Comparison of ENCODE assay signal across 8 mouse cellular contexts in the genomic region with DNA sequence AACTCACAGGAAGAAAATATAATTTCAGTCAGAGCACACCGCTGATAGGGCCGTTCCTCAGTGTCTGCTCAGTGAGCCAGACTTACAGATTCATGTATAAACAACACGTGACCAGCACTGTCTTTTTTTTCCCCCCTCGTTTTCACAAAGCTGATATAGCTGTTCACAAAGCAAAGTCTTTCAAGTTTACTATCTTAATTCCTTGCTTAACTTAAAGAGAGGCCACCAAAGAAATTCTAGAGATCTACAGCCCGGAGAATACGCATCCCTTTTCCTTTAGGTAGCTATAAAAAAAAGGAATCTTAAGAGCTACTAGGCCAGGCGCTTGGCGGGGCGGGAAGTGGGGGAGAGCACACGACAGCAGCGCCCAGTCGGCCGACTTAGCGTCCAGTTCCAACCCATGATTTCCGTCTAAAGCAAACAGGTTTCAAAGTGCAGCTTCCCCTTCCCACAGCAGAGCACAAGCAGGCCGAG. TPM values are rescaled to one million over a fixed set of nuclear protein-coding genes. Genes with fewer than 3 reads are reported as not detected.
DNase-seq lines count a peak whose midpoint lies in the region; ATAC-seq and TF ChIP-seq lines count a peak whose summit lies in the region.

No protein-coding gene starts in this region.

- no peaks in the 10 kb centered on the region for H3K9me3 ChIP-seq in embryonic facial prominence, embryonic 14.5 days (ENCODE audit: control insufficient read depth, low read length)

- WGBS in embryonic facial prominence, embryonic 14.5 days = under 1% methylated on average over 16 of the region's 16 CpGs
- under 1% methylated on average over 16 of the region's 16 CpGs for WGBS in small intestine, adult 2 months

- H3K27ac ChIP-seq in embryonic facial prominence, embryonic 14.5 days (replicated peaks; ENCODE audit: low read depth, low read length) = peak overlapping the region; percentile 98
- peak overlapping the region; percentile 71 for H3K27ac ChIP-seq in small intestine, adult 2 months (ENCODE audit: insufficient read depth, low read depth, low read length)

- H3K4me3 ChIP-seq in embryonic facial prominence, embryonic 14.5 days (ENCODE audit: low read depth, low read length) = peak overlapping the region; percentile 75
- peak overlapping the region; percentile 90 for H3K4me3 ChIP-seq in small intestine, adult 2 months (ENCODE audit: low read depth, low read length)

- H3K36me3 ChIP-seq in embryonic facial prominence, embryonic 14.5 days (ENCODE audit: control insufficient read depth, insufficient read depth, low read length) = no peaks in the 10 kb centered on the region
- no peaks in the 10 kb centered on the region for H3K36me3 ChIP-seq in small intestine, adult 2 months (ENCODE audit: control insufficient read depth, insufficient read depth, low read length)

- no peaks in the 10 kb centered on the region for H3K27me3 ChIP-seq in embryonic facial prominence, embryonic 14.5 days (replicated peaks; ENCODE audit: control insufficient read depth, insufficient read depth, low read length)
- no peaks in the 10 kb centered on the region for H3K27me3 ChIP-seq in small intestine, adult 2 months (ENCODE audit: control insufficient read depth, insufficient read depth, low read length)

- H3K4me2 ChIP-seq in embryonic facial prominence, embryonic 14.5 days (ENCODE audit: low read depth, low read length) = peak overlapping the region; percentile 64

- intact Hi-C loops in heart, postnatal 10 days (cut with DNase I) = loop anchor here (5.0 kb wide), 3 partner anchors 36 to 126 kb away; partner anchors contain the start of genes Fkbp9, Nt5c3 and Vmn1r4
- intact Hi-C loops in left cerebral cortex, postnatal 14 days (cut with DNase I) = no loop called here

- H3K9ac ChIP-seq in embryonic facial prominence, embryonic 14.5 days (ENCODE audit: low read depth, low read length) = peak overlapping the region; percentile 93

- no peak for TF ChIP-seq CTCF in small intestine, adult 2 months (IDR thresholded peaks at IDR 0.05; ENCODE audit: extremely low read depth, insufficient read length, insufficient replicate concordance, low read depth, low read length)

- H3K4me1 ChIP-seq in embryonic facial prominence, embryonic 14.5 days (ENCODE audit: control insufficient read depth, insufficient read depth, low read length) = peaks cover 18% of the 10 kb centered on the region
- peaks cover 7% of the 10 kb centered on the region; the same call in 1 of the 2 replicates for H3K4me1 ChIP-seq in small intestine, adult 2 months (ENCODE audit: control insufficient read depth, insufficient read depth, insufficient read length, low read length)

- DNase-seq in frontal cortex, postnatal 25 days (ENCODE audit: low spot score in 2 of 2) = no peak
- peak; percentile 51 for DNase-seq in T-cell, adult 2 months (ENCODE audit: low spot score)
- peak; percentile 81 for DNase-seq in embryonic facial prominence, embryonic 14.5 days (ENCODE audit: low spot score)
- peak; percentile 50 to 58 for DNase-seq in heart, postnatal 10 days
- peak; percentile 27 to 39 for DNase-seq in left cerebral cortex, postnatal 14 days (ENCODE audit: low spot score in 2 of 2)

- TF ChIP-seq POLR2A in small intestine, adult 2 months (IDR thresholded peaks at IDR 0.05; ENCODE audit: low read depth, low read length) = no peak

- ATAC-seq in frontal cortex, adult (ENCODE audit: low TSS enrichment) = peak; percentile 24
- no peak for ATAC-seq in embryonic facial prominence, embryonic 14.5 days (ENCODE audit: low read depth)
- peak; percentile 37 for ATAC-seq in megakaryocyte progenitor cell, adult 5-6 weeks (replicated peaks; ENCODE audit: poor library complexity)

RNA-seq across cellular contexts. Expression of gene Kbtbd2, which starts 0.9 kb away (rescaled TPM):
- polyA plus RNA-seq in embryonic facial prominence, embryonic 14.5 days (2014; fragmentation: Nextera tagmentation; extraction: Ambion mirVana) = 16.7 TPM in 2 replicates
- total RNA-seq in heart, postnatal 10 days (2021) = 10 to 100 TPM; 38.3 to 43.1 TPM
- total RNA-seq in left cerebral cortex, postnatal 14 days (2021) = 10 to 100 TPM; 47.1 to 51.3 TPM
- total RNA-seq in megakaryocyte progenitor cell, adult 5-6 weeks (2015) = 32.0 and 32.6 TPM in 2 replicates
- 32.5 and 33.5 TPM in 2 replicates for total RNA-seq in megakaryocyte progenitor cell, adult 5-6 weeks (2017)
- polyA plus RNA-seq in small intestine, adult 2 months (2012; rRNA removed) = 2.1 and 3.7 TPM in 2 replicates

RNA-seq across cellular contexts. Expression of gene Fkbp9, which starts 35.2 kb away (rescaled TPM):
- 240 and 246 TPM in 2 replicates for polyA plus RNA-seq in embryonic facial prominence, embryonic 14.5 days (2014; fragmentation: Nextera tagmentation; extraction: Ambion mirVana)
- 100 to 1,000 TPM; 132 to 136 TPM for total RNA-seq in heart, postnatal 10 days (2021)
- 10 to 100 TPM; 26.7 to 27.5 TPM for total RNA-seq in left cerebral cortex, postnatal 14 days (2021)
- 4.3 and 5.1 TPM in 2 replicates for total RNA-seq in megakaryocyte progenitor cell, adult 5-6 weeks (2015)
- total RNA-seq in megakaryocyte progenitor cell, adult 5-6 weeks (2017) = 11.6 and 12.1 TPM in 2 replicates
- polyA plus RNA-seq in small intestine, adult 2 months (2012; rRNA removed) = 6.2 and 9.4 TPM in 2 replicates

Comparison
In these comparisons a context has a peak if more than half of its experiments do, and no peak if none do; other contexts are left out.
1. DNase-seq: peak in T-cell, adult 2 months (single experiment), embryonic facial prominence, embryonic 14.5 days (single experiment), heart, postnatal 10 days (2 of 2) and left cerebral cortex, postnatal 14 days (2 of 2); none in frontal cortex, postnatal 25 days (0 of 2).
2. RNA of gene Fkbp9, which starts 35.2 kb away (total RNA-seq): 132 to 136 TPM in heart, postnatal 10 days; 26.7 to 27.5 TPM in left cerebral cortex, postnatal 14 days and 4.3 to 12.1 TPM in megakaryocyte progenitor cell, adult 5-6 weeks; every median in the first group is over 4 times any median in the second.